Mouse (Mus musculus) testis, adult 2 months (tissue): ENCODE data around the gene Pycard. TPM values are rescaled to one million over a fixed set of nuclear protein-coding genes. Genes with fewer than 3 reads are reported as not detected.

Experiments
- H3K27ac ChIP-seq: fragments of 200-500 bp; 2 replicates; pipeline ENCODE4 v1.5.1; 2012; ENCODE audit warnings: low read depth, low read length; ENCODE audit not compliant: control insufficient read depth, insufficient read depth
- H3K27me3 ChIP-seq: fragments of 200-500 bp; 2 replicates; pipeline ENCODE4 v1.6.1; 2012; ENCODE audit warnings: mild to moderate bottlenecking, low read length, moderate library complexity; ENCODE audit not compliant: control insufficient read depth, insufficient read depth
- H3K36me3 ChIP-seq: fragments of 200-500 bp; 2 replicates; pipeline ENCODE4 v1.6.1; 2012; ENCODE audit warnings: mild to moderate bottlenecking, low read length; ENCODE audit not compliant: control insufficient read depth, insufficient read depth
- H3K4me1 ChIP-seq: fragments of 200-500 bp; 2 replicates; pipeline ENCODE4 v1.6.1; 2012; ENCODE audit warnings: low read length; ENCODE audit not compliant: control insufficient read depth, insufficient read depth
- H3K4me3 ChIP-seq: fragments of 200-500 bp; 2 replicates; pipeline ENCODE4 v1.5.1; 2012; ENCODE audit warnings: low read depth, mild to moderate bottlenecking, low read length, moderate library complexity, mixed read lengths; ENCODE audit not compliant: control insufficient read depth
- CTCF ChIP-seq: fragments of 200-500 bp; IDR thresholded peaks from 2 replicates; pipeline ENCODE4 v1.5.1; 2012; ENCODE audit warnings: low read depth, mild to moderate bottlenecking, inconsistent platforms, low read length, moderate library complexity; ENCODE audit not compliant: control insufficient read depth, insufficient read depth, insufficient replicate concordance
- POLR2A ChIP-seq: fragments of 200-500 bp; IDR thresholded peaks from 2 replicates; pipeline ENCODE4 v1.6.1; 2012; ENCODE audit warnings: low read depth, mild to moderate bottlenecking, inconsistent platforms, low read length, moderate library complexity; ENCODE audit not compliant: control insufficient read depth
- polyA plus RNA-seq: library from polyadenylated mRNA; depleted of rRNA; stranded (reverse); fragments of >200 nt; gene quantifications from 2 replicates; pipeline ENCODE4 v1.2.3, GENCODE M21; 2012

The Pycard gene
- polyA plus RNA-seq, 1 experiment, result 2.9 TPM

DNA sequence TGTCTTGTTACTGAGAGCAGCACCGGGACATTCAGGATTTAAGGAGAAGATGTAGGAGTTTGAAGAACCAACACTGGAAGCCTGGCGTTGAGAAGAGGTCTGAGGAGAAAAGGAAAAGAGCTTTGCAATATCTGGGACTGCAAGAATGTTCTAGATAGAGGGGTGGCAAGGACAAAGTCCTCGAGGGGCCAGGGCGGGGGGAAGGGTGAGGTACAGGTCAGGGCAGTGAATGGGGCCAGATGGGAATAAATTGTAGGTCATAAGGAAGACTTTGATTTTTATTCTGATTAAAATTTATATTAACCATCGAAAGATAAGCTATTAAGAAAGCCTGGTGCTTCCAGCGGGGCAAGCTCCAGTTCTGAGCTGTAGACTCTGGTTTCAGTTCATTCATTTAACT lies 9.4 kb upstream of the Pycard start:
- Histone ChIP-seq H3K36me3 (no peaks in the 10 kb centered on the region), H3K27ac (no peak overlapping the region), H3K27me3 (no peaks in the 10 kb centered on the region), H3K4me1 (peaks cover 3% of the 10 kb centered on the region), H3K4me3 (no peak overlapping the region)
- TF ChIP-seq CTCF (no peak), POLR2A (no peak)

DNA sequence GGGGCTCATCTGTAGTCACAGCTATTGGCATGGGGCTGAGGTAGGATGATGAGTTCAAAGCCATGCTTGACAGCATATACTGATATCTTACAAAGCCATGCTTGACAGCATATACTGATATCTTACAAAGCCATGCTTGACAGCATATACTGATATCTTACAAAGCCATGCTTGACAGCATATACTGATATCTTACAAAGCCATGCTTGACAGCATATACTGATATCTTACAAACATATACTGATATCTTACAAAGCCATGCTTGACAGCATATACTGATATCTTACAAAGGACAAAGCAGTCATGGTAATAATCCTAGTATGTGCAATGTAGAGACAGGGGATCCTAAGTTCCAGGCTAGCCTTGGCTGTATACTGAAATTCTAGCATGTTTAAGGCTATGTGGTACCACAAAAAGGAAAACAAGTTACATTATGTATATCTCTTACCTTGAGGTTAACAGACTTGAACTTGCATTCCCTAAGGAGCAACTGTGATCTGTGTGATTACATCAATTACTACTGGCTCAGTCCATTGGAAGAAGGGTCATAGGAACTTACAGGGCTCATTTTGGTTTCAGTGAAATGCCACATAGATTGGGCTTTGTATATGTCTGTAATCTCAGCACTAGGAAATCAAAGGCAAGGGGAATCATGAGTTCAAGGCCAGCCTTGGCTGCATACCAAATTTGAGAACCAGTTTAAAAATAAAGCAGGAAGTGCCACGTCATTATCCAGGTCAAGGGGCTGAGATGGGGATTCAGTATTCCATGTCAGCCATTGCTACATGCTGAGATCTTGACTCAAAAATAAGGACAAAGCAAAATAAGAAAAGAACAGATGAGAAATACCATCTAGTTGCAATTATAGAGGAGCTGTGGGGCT lies 6.6 kb upstream of the Pycard start:
- H3K36me3 ChIP-seq, result no peaks in the 10 kb centered on the region
- H3K27me3 ChIP-seq, result no peaks in the 10 kb centered on the region
- TF ChIP-seq CTCF, result no peak
- no peak for TF ChIP-seq POLR2A
- no peak overlapping the region for H3K27ac ChIP-seq
- no peak overlapping the region for H3K4me3 ChIP-seq
- H3K4me1 ChIP-seq, result peaks cover 3% of the 10 kb centered on the region

DNA sequence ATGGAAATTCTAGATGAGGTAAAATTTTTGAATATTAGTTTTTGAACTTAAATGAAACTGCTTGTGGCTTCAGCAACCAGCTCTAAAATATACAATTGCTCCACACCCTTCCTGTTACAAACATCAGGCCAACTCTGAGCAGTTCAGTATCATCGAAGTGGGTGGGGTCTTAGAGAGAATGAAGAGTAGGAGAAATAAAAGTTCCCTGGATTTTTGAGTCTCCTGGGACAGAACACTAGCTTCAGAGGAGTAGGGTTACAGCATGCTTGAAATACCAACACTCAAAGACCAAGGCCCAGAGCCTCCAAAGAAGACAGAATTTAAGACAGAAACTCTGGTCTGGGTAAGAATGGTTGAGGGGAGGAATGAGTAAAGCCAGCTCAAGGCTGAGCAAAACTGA lies 5.8 kb upstream of the Pycard start:
- Histone ChIP-seq H3K4me3 (no peak overlapping the region), H3K27ac (no peak overlapping the region), H3K27me3 (no peaks in the 10 kb centered on the region), H3K4me1 (peaks cover 2% of the 10 kb centered on the region), H3K36me3 (no peaks in the 10 kb centered on the region)
- no peak for TF ChIP-seq POLR2A
- TF ChIP-seq CTCF, result no peak

DNA sequence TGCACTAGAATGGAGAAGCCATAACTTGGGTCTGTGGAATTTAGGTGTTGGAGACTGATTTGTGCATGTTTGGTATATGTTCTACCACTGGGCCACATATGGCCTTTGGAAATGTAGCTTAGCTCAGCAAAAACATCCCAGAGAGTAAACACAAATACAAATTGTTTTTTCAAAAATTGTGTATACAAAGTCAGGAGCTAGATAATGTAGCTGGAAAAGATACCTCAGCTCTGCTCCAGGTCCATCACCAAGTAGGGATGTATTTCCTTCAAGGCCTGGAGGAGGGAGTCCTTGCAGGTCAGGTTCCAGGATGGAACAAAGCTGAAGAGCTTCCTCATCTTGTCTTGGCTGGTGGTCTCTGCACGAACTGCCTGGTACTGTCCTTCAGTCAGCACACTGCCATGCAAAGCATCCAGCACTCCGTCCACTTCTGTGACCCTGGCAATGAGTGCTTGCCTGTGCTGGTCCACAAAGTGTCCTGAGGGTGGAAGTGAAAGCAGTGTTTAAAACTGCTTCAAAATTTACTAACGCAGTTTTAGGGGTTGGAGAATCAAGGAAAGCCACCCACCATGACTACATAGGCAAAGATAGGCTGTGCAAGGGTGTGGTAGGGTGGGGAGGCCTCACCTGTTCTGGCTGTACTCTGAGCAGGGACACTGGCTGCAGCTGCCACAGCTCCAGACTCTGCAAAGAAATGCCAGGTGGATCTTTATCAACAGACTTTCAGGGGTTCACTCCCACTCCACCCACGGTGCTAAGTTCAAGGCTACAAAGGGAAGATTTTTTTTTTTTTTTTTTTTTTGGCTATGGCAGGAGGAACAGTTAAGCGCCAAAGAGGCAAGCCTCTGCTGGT lies 953 bp downstream of the Pycard start:
- H3K27me3 ChIP-seq, result no peaks in the 10 kb centered on the region
- H3K4me1 ChIP-seq, result no peaks in the 10 kb centered on the region
- no peaks in the 10 kb centered on the region; the same call in 1 of the 2 replicates for H3K36me3 ChIP-seq
- no peak overlapping the region for H3K27ac ChIP-seq
- H3K4me3 ChIP-seq, result no peak overlapping the region
- TF ChIP-seq CTCF (no peak), POLR2A (no peak)

DNA sequence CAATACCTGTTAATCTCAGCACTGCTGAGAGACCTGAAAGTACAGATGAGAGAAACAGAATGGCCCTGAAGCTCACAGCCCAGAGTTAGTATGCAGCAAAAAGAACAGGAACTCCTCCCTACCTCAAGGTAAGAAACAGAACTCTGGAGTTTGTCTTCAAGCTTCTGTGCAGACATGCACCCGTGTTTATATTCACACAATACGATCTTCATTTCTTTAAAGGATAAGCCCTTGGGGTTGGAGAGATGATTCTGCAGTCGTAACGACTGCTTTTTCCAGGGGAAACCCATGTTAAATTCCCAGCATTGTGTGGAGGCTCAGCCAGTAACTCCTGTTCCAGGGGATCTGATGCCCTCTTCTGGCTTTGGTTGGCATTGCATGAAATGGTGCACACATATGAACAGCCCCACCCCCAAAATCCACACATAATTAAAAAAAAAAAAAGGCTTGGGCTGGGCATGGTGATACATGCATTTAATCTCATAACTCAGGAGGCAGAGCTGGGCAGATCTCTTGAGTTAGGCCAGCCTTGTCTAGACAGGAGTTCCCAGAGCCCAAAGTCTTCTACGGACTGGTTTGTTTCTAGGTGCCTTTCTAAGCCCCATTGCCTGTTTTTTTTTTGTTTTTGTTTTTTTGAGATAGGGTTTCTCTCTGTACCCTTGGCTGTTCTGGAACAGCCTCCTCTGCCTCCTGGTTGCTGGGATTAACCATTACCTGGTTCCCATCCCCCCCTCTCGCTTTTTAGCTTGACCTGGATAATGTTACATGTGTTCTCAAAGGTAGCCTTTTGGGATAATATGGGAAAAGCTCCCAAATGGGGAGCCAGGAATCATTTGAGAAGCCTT lies 1.8 kb downstream of the Pycard start:
- Histone ChIP-seq H3K27ac (no peak overlapping the region), H3K36me3 (no peaks in the 10 kb centered on the region; the same call in 1 of the 2 replicates), H3K27me3 (no peaks in the 10 kb centered on the region), H3K4me3 (no peak overlapping the region), H3K4me1 (no peaks in the 10 kb centered on the region)
- TF ChIP-seq CTCF, result peak; percentile 22; the same call in 1 of the 2 replicates
- no peak for TF ChIP-seq POLR2A

DNA sequence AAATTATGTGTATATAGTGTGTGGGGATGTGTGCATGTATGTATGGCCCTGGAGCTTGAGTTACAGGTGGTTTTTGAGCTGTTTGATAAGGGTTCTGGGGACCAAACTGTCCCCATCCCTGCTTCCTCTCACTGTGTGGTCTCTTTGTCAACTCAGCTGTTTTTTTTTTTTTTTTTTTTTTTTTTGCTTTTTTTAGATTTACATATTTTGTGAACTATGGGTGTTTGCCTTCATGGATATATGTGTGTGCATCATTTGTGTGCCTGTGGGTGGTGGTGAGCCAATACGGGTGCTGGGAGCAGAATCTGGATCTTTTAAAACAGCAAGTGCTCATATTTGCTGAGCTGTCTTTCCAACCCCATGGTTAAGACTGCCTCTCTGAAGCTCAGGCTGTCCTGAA lies 4.8 kb downstream of the Pycard start:
- no peak overlapping the region for H3K4me3 ChIP-seq
- no peak for TF ChIP-seq CTCF
- H3K27ac ChIP-seq, result no peak overlapping the region
- H3K36me3 ChIP-seq, result no peaks in the 10 kb centered on the region; the same call in 1 of the 2 replicates
- H3K4me1 ChIP-seq, result no peaks in the 10 kb centered on the region
- no peaks in the 10 kb centered on the region for H3K27me3 ChIP-seq
